Mouse (Mus musculus): ENCODE measurements around the gene Rsph14.
A peak's percentile ranks its signal among the peaks of the same experiment; 100 is the strongest.

DNA sequence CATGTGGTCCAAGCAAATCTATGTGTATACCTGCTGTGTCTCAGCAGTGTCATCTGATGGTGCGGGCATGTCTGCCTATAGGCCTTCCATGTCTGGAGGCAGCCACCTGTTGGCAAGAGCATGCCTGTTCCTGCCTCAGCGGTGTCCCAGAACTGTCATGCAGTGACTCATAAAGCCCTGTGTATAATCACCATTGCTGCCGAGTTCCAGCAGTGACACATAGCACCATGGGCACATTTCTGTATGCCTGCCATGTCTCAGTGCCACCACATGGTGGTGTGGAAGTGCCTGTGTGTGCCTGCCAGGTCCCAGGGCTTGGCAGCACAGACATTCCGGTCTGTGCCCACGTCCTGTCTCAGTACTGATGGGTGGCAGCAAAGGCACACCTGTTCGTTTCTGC is 109.6 kb downstream of the Rsph14 start:
- TF ChIP-seq CTCF (IDR thresholded peaks at IDR 0.05; ENCODE audit: insufficient read depth, low read length), result peak; percentile 70
- TF ChIP-seq POLR2A (IDR thresholded peaks at IDR 0.05; ENCODE audit: borderline replicate concordance, extremely low read depth, low read depth, low read length), result no peak
